Mouse (Mus musculus) hindbrain, postnatal 0 days (tissue): ENCODE data around the gene Trex1. TPM values are rescaled to one million over a fixed set of nuclear protein-coding genes. Genes with fewer than 3 reads are reported as not detected.

Experiments used
- ATAC-seq: fragments of 200-750 bp; cut with Nextera tagmentation; 2 replicates; pipeline ENCODE4 v1.8.0; 2017; ENCODE audit warnings: mild to moderate bottlenecking, moderate TSS enrichment, moderate library complexity
- DNase-seq: peaks from one replicate; pipeline ENCODE4 v3.0.0-alpha.2; 2015; ENCODE audit warnings: low spot score
- H3K27ac ChIP-seq: fragments of 300-500 bp; sonication (generic); 2 replicates; pipeline ENCODE4 v1.5.1; 2014; ENCODE audit warnings: mild to moderate bottlenecking
- H3K27me3 ChIP-seq: fragments of 300-500 bp; sonication (generic); 2 replicates; pipeline ENCODE4 v1.6.1; 2014; ENCODE audit warnings: low read length, mixed read lengths; ENCODE audit not compliant: insufficient read depth
- H3K36me3 ChIP-seq: fragments of 300-500 bp; sonication (generic); 2 replicates; pipeline ENCODE4 v1.6.1; 2014; ENCODE audit warnings: low read length, mixed read lengths; ENCODE audit not compliant: insufficient read depth
- H3K4me1 ChIP-seq: fragments of 300-500 bp; sonication (generic); 2 replicates; pipeline ENCODE4 v1.6.1; 2014; ENCODE audit warnings: antibody characterized with exemption, low read length, mixed read lengths; ENCODE audit not compliant: insufficient read depth
- H3K4me2 ChIP-seq: fragments of 300-500 bp; sonication (generic); 2 replicates; pipeline ENCODE4 v1.6.1; 2014; ENCODE audit warnings: low read depth, mild to moderate bottlenecking, low read length, moderate library complexity, mixed read lengths
- H3K4me3 ChIP-seq: fragments of 300-500 bp; sonication (generic); 2 replicates; pipeline ENCODE4 v1.5.1; 2014; ENCODE audit warnings: low read length
- H3K9ac ChIP-seq: fragments of 300-500 bp; sonication (generic); replicated peaks from 2 replicates; pipeline ENCODE4 v1.6.1; 2014; ENCODE audit warnings: mild to moderate bottlenecking, low read length, moderate library complexity, mixed read lengths
- H3K9me3 ChIP-seq: fragments of 300-500 bp; sonication (generic); 2 replicates; pipeline ENCODE4 v1.6.1; 2016; ENCODE audit warnings: low read length, mixed read lengths
- CTCF ChIP-seq: IDR thresholded peaks from 2 replicates; pipeline ENCODE4 v1.5.1; 2016; ENCODE audit warnings: antibody characterized with exemption, control low read depth, low read depth
- whole genome bisulfite sequencing: fragments of 180-500 bp; shearing (Covaris S2); extraction: QIAGEN DNeasy Blood & Tissue Kit; methylation state at CpG from one replicate; pipeline ENCODE4 v1.1.7; 2014; 5-methylcytosine and 5-hydroxymethylcytosine counted together
- polyA plus RNA-seq: library from polyadenylated mRNA; unstranded; fragments of >200 nt; fragmentation: Nextera tagmentation; extraction: Ambion mirVana; gene quantifications from 2 replicates; pipeline ENCODE4 v1.2.1, GENCODE M21; 2015
- total RNA-seq: library from RNA; depleted of rRNA; stranded (reverse); fragments of >200 nt; gene quantifications from 2 replicates; pipeline ENCODE4 v1.2.3, GENCODE M21; 2014

Gene Trex1
- total and polyA plus RNA-seq, 2 experiments from 2014 or later: 14.3 to 20.1 TPM

GRCm38 (mm10) chr9:109073661-109074573, 14.4 kb upstream of the Trex1 start, which contains the start of gene Atrip:
TSS of gene Atrip (minus strand) at chr9:109074124.
- peak within 1 kb of the TSS; percentile 93 for H3K4me2 ChIP-seq
- DNase-seq (peak; percentile 95), ATAC-seq (peak; percentile 99)
- H3K27ac ChIP-seq: peak within 1 kb of the TSS; percentile 74
- no peaks in the 10 kb centered on the region for H3K27me3 ChIP-seq
- peaks cover 8% of the 10 kb centered on the region; the same call in 1 of the 2 replicates for H3K36me3 ChIP-seq
- peak within 1 kb of the TSS; percentile 48 for H3K4me3 ChIP-seq
- peaks cover 16% of the 10 kb centered on the region for H3K4me1 ChIP-seq
- peak within 1 kb of the TSS; percentile 83 for H3K9ac ChIP-seq
- under 1% methylated on average over 57 of the region's 57 CpGs for WGBS
- no peak for TF ChIP-seq CTCF
- no peaks in the 10 kb centered on the region for H3K9me3 ChIP-seq

GRCm38 (mm10) chr9:109068095-109068735, 8.7 kb upstream of the Trex1 start:
- Histone ChIP-seq H3K4me2 (no peak overlapping the region), H3K4me3 (no peak overlapping the region), H3K27me3 (no peaks in the 10 kb centered on the region), H3K27ac (no peak overlapping the region), H3K4me1 (peaks cover 7% of the 10 kb centered on the region), H3K36me3 (peaks cover 57% of the 10 kb centered on the region), H3K9ac (no peak overlapping the region), H3K9me3 (no peaks in the 10 kb centered on the region)
- WGBS: 86% methylated on average over 3 of the region's 3 CpGs
- no peak for ATAC-seq
- TF ChIP-seq CTCF: peak; percentile 40
- DNase-seq: peak; percentile 23

GRCm38 (mm10) chr9:109060898-109061295, 1.4 kb upstream of the Trex1 start:
- Histone ChIP-seq H3K4me3 (no peak overlapping the region), H3K9ac (no peak overlapping the region), H3K4me2 (no peak overlapping the region), H3K9me3 (no peaks in the 10 kb centered on the region), H3K27ac (no peak overlapping the region), H3K4me1 (peaks cover 8% of the 10 kb centered on the region; the same call in 1 of the 2 replicates), H3K36me3 (peaks cover 57% of the 10 kb centered on the region), H3K27me3 (no peaks in the 10 kb centered on the region)
- 91% methylated on average over 5 of the region's 5 CpGs for WGBS
- no peak for ATAC-seq
- no peak for DNase-seq
- no peak for TF ChIP-seq CTCF

- Histone ChIP-seq H3K27ac (peak overlapping the region; percentile 83; the same call in 1 of the 2 replicates), H3K36me3 (peaks cover 52% of the 10 kb centered on the region)
- 89% methylated on average over 16 of the region's 16 CpGs for WGBS
Measured at GRCm38 (mm10) chr9:109060184-109060897, 807 bp upstream of the Trex1 start.

GRCm38 (mm10) chr9:109058006-109058765, 1.3 kb downstream of the Trex1 start:
- ATAC-seq (no peak), DNase-seq (no peak)
- Histone ChIP-seq H3K36me3 (peaks cover 30% of the 10 kb centered on the region), H3K4me2 (peak overlapping the region; percentile 55), H3K27ac (peak overlapping the region; percentile 83; the same call in 1 of the 2 replicates), H3K9ac (peak overlapping the region; percentile 46; the same call in 1 of the 2 replicates), H3K27me3 (no peaks in the 10 kb centered on the region), H3K4me3 (no peak overlapping the region), H3K9me3 (no peaks in the 10 kb centered on the region), H3K4me1 (peaks cover 16% of the 10 kb centered on the region)
- WGBS: 94% methylated on average over 19 of the region's 19 CpGs
- no peak for TF ChIP-seq CTCF

More at GRCm38 (mm10) chr9:109060184-109060897, 807 bp upstream of the Trex1 start:
- ATAC-seq (0 out of 2 replicates have a peak, but pooled peaks have one; percentile 4), DNase-seq (no peak)
- H3K4me2 ChIP-seq: no peak overlapping the region
- peaks cover 11% of the 10 kb centered on the region for H3K4me1 ChIP-seq
- no peak overlapping the region for H3K9ac ChIP-seq
- no peak for TF ChIP-seq CTCF
- no peak overlapping the region for H3K4me3 ChIP-seq
- no peaks in the 10 kb centered on the region for H3K9me3 ChIP-seq
- H3K27me3 ChIP-seq: no peaks in the 10 kb centered on the region
